Mouse (Mus musculus) brain, embryonic 14.5 days (tissue): Measurements from ENCODE around the gene Msi2. TPM values are rescaled to one million over a fixed set of nuclear protein-coding genes. Genes with fewer than 3 reads are reported as not detected.
A peak's percentile ranks its signal among the peaks of the same experiment; 100 is the strongest.

Source experiments
- DNase-seq: peaks from one replicate; pipeline ENCODE4 v3.0.0-alpha.2; 2011; ENCODE audit warnings: low read depth
- CTCF ChIP-seq: fragments of 200-500 bp; IDR thresholded peaks from 2 replicates; pipeline ENCODE4 v1.5.1; 2012; ENCODE audit warnings: inconsistent platforms, mild to moderate bottlenecking, moderate library complexity, borderline replicate concordance; ENCODE audit not compliant: insufficient read depth, insufficient read length; ENCODE audit errors: extremely low read depth
- POLR2A ChIP-seq: fragments of 200-500 bp; IDR thresholded peaks from 2 replicates; pipeline ENCODE4 v1.6.1; 2012; ENCODE audit warnings: mild to moderate bottlenecking, inconsistent platforms, borderline replicate concordance; ENCODE audit not compliant: poor library complexity, insufficient read depth, insufficient read length, severe bottlenecking; ENCODE audit errors: extremely low read depth
- polyA plus RNA-seq: library from polyadenylated mRNA; depleted of rRNA; stranded (reverse); fragments of >200 nt; gene quantifications from 2 replicates; pipeline ENCODE4 v1.2.3, GENCODE M21; 2012

Msi2 gene
- polyA plus RNA-seq, 1 experiment = 90.4 TPM

- DNase-seq = no peak
- TF ChIP-seq POLR2A (no peak), CTCF (no peak)
Measured at GRCm38 (mm10) chr11:88468996-88469395, 249.3 kb downstream of the Msi2 start.

- no peak for TF ChIP-seq POLR2A
- no peak for TF ChIP-seq CTCF
Measured at GRCm38 (mm10) chr11:88467498-88468245, 250.6 kb downstream of the Msi2 start.

DNA sequence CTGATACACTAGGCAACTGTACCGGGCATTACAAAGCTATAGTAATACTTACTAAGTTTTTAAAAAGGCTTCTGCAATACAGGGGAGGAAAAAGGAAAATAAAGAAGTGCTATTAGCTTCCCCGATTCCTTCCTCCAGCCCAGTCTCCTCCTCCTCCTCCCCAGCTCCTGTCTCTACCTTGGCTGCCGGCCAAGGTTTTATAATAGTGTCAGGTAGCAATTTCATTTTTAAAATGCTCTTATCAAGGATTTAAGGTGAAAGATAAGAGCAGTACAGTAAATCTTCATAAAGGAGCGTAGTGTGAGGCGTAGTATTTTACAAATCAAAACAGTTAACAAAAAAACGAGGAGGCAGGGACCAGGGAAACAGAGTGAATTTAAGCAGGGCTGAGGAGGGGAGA lies 254.4 kb downstream of the Msi2 start:
- TF ChIP-seq POLR2A (no peak), CTCF (no peak)
- no peak for DNase-seq

More at GRCm38 (mm10) chr11:88467498-88468245, 250.6 kb downstream of the Msi2 start:
- DNase-seq = peak; percentile 58

DNA sequence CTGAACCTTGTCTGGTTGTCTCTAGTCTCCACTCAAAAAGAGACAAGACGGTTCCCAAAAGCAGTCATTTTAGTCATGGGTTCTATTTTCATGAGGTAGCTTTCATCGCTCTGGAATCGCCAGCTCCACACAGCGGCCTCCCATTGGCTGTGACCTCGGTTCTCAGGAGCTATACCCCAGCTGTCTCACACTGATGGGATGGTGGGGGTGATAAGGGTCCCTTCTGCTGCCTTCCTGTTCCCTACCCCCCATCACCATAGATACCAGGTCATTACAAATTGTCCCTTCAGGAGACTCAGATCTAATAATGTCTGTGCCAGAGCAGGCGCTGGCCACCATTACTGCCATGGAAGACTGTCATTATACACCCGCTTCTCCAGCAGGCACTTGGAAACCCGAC lies 255.5 kb downstream of the Msi2 start:
- peak; percentile 73 for DNase-seq
- TF ChIP-seq POLR2A = no peak
- TF ChIP-seq CTCF = no peak

- no peak for DNase-seq
- TF ChIP-seq POLR2A (no peak), CTCF (no peak)
Measured at GRCm38 (mm10) chr11:88461601-88462000, 256.7 kb downstream of the Msi2 start.

DNA sequence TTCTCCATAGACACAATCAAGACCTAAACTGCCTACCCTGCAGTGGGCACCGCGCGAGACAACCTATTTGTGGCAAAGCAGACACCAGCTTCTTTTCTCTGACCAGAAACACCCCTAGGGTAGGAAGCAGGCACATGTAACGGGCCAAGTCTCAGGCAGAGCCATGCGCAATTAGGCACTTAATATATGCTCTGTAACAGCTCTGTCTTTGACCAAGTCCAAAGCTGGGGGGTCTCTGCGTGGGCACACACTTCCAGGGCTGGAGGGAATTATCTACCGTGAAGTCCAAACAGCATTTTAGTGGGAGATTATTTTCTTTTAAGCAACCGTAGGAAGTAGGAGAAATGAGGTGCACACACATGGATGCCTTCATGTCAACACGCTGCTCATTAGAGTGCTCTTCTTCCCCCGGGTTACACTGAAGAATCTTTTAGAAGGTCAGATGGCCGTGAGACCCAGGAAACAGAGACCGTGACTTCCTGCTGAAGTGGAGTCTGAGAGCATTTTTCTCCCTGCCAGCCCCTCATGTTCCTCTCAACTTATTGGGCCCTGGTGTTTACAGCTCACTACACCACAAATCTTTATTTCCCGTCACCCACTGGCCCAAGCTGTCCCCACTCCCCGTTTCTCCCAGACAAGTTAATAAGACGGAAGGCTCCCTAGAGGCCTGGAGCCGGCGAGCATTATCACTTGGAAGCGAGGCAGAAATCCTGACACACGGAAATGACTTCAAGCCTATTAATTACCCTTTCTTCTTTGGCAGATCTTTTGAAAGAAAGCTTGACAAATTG lies 258.2 kb downstream of the Msi2 start:
- TF ChIP-seq CTCF = no peak
- no peak for TF ChIP-seq POLR2A
- DNase-seq = peak; percentile 91

- TF ChIP-seq POLR2A (no peak), CTCF (no peak)
- no peak for DNase-seq
Measured at GRCm38 (mm10) chr11:88457241-88457738, 261.0 kb downstream of the Msi2 start.

DNA sequence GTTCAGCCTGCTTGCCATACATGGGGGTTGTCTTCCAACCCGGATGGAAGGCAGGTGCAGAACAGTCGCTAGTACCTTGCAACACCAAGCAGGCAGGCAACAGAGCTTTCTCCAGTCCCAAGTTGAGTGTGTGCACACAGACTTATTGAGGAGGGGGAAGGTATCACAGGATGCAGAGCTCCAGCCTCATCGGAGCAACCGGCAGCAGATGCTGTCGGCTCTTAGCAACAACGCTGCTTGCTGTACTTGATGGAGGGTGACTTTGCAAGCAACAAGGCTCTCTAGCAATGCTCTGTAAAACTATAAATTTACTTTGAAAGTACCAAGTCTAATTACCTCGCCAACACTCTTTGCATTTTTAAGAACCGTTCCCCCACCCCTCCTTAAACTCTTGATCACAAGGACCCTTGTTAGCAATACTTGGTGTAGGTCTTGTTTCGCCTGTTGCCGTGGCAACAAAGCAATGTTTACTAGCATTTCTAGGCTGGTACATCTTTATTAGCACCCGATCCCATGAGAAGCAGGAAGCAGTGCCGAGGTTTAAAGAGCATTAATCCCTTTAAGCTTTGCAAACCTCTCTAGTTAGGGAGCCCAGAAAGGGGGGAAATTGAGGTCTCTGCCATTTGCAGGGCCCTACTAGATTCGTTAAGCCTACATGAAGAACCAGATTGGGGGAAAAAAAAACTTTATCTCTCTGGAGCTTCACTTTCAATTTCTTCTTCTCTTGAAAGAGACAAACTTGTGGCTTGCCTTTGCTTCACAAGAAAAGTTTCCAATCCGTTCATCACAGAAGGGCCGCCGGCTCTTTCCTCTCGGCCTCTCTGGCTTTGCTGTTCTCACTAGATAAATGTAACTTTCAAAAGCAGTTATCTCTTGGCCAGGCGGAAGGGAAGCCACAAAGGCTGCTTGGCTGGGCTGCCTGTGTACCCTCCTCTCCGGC lies 263.2 kb downstream of the Msi2 start:
- DNase-seq = peak; percentile 92
- no peak for TF ChIP-seq CTCF
- no peak for TF ChIP-seq POLR2A

- TF ChIP-seq CTCF = no peak
- TF ChIP-seq POLR2A = no peak
- DNase-seq = no peak
Measured at GRCm38 (mm10) chr11:88449180-88449579, 269.1 kb downstream of the Msi2 start.

- DNase-seq = no peak
- TF ChIP-seq POLR2A (no peak), CTCF (no peak)
Measured at GRCm38 (mm10) chr11:88448571-88448970, 269.7 kb downstream of the Msi2 start.

- TF ChIP-seq CTCF = no peak
- TF ChIP-seq POLR2A = no peak
- peak; percentile 76 for DNase-seq
Measured at GRCm38 (mm10) chr11:88447350-88447749, 271.0 kb downstream of the Msi2 start.

GRCm38 (mm10) chr11:88443905-88444304 lies 274.4 kb downstream of the Msi2 start:
- TF ChIP-seq POLR2A (no peak), CTCF (no peak)
- DNase-seq = peak; percentile 80
